Mouse (Mus musculus): ENCODE measurements around the gene Cd248. TPM values are rescaled to one million over a fixed set of nuclear protein-coding genes. Genes with fewer than 3 reads are reported as not detected.
A peak's percentile ranks its signal among the peaks of the same experiment; 100 is the strongest.
"Not testable (repeated sequence)": the region's sequence is repeated elsewhere in the genome, so short reads cannot be mapped to it uniquely, and the experiment has no call there.

Cd248 gene
- total RNA-seq, 2 experiments from 2014 or later, result 13.7 to 21.2 TPM

- peak; percentile 65 to 74 for DNase-seq
Measured at GRCm38 (mm10) chr19:5073028-5073427, 5.2 kb downstream of the Cd248 start.

- no peak for DNase-seq
Measured at GRCm38 (mm10) chr19:5073518-5073917, 5.6 kb downstream of the Cd248 start.

GRCm38 (mm10) chr19:5079279-5079678, 11.4 kb downstream of the Cd248 start:
- DNase-seq, result no peak

- DNase-seq, result no peak
Measured at GRCm38 (mm10) chr19:5082005-5082404, 14.1 kb downstream of the Cd248 start.

GRCm38 (mm10) chr19:5082596-5082995, 14.7 kb downstream of the Cd248 start:
- no peak for DNase-seq

GRCm38 (mm10) chr19:5083961-5084833, 16.3 kb downstream of the Cd248 start:
- no peak for DNase-seq

- no peak for DNase-seq
Measured at GRCm38 (mm10) chr19:5084834-5085144, 16.9 kb downstream of the Cd248 start.

- peak; percentile 81 to 82 for DNase-seq
Measured at GRCm38 (mm10) chr19:5085145-5085863, 17.4 kb downstream of the Cd248 start, which contains the start of gene Tmem151a. TSS of gene Tmem151a (minus strand) at chr19:5085531.

- not testable (repeated sequence) for DNase-seq
Measured at GRCm38 (mm10) chr19:5086533-5086932, 18.7 kb downstream of the Cd248 start.

GRCm38 (mm10) chr19:5087884-5088728, 20.2 kb downstream of the Cd248 start, which contains the start of gene Yif1a:
TSS of gene Yif1a (plus strand) at chr19:5088538.
- DNase-seq, result peak; percentile 95

GRCm38 (mm10) chr19:5089324-5089723, 21.4 kb downstream of the Cd248 start:
- no peak for DNase-seq

- no peak for DNase-seq
Measured at GRCm38 (mm10) chr19:5092083-5092482, 24.2 kb downstream of the Cd248 start.

- DNase-seq, result no peak
Measured at GRCm38 (mm10) chr19:5093481-5094242, 25.8 kb downstream of the Cd248 start.

GRCm38 (mm10) chr19:5094243-5094632, 26.4 kb downstream of the Cd248 start:
- DNase-seq, result peak; percentile 94 to 97

GRCm38 (mm10) chr19:5094746-5095417, 27.0 kb downstream of the Cd248 start:
- DNase-seq, result no peak

- DNase-seq, result no peak
Measured at GRCm38 (mm10) chr19:5095887-5096474, 28.1 kb downstream of the Cd248 start.

GRCm38 (mm10) chr19:5097521-5098362, 29.9 kb downstream of the Cd248 start:
- DNase-seq, result no peak

- peak; percentile 75 to 88 for DNase-seq
Measured at GRCm38 (mm10) chr19:5098363-5099143, 30.7 kb downstream of the Cd248 start, which contains the start of gene Cnih2. TSS of gene Cnih2 (minus strand) at chr19:5098521.

GRCm38 (mm10) chr19:5106074-5106473, 38.2 kb downstream of the Cd248 start:
- peak in 1 of 2 experiments; percentile 42 for DNase-seq
